Mouse (Mus musculus) retina, postnatal 1 day (tissue): Measurements from ENCODE around the gene Olfr70.
A peak's percentile ranks its signal among the peaks of the same experiment; 100 is the strongest.

Experiments
- DNase-seq: peaks from one replicate; pipeline ENCODE4 v3.0.0-alpha.2; 2012

The Olfr70 gene

GRCm38 (mm10) chr4:43709869-43710268 lies 9.3 kb upstream of the Olfr70 start, which contains the start of gene Olfr71:
Gene Olfr71 (minus strand): TSS chr4:43710255.
- DNase-seq: no peak

DNA sequence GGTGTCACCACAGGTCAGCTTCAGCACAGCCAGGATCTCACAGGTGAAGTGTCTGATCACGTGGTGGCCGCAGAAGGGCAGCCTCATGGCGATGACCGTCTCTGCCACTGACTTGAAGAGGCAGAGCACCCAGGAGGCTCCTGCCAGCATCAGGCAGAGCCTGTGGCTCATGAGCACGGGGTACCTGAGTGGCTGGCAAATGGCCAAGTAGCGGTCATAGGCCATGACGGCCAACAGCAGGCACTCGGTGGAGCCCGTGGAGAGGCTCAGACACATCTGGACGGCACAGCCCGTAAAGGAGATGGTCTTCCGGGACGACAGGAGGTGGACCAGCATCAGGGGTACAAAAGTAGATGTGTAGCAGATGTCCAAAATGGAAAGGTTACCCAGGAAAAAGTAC lies 5.4 kb upstream of the Olfr70 start:
- DNase-seq: no peak

GRCm38 (mm10) chr4:43703851-43704250 lies 3.2 kb upstream of the Olfr70 start:
- DNase-seq: no peak

- no peak for DNase-seq
Measured at GRCm38 (mm10) chr4:43703439-43703838, 2.8 kb upstream of the Olfr70 start.

- no peak for DNase-seq
Measured at GRCm38 (mm10) chr4:43696561-43696960, 4.0 kb downstream of the Olfr70 start.

GRCm38 (mm10) chr4:43695249-43695671 lies 5.3 kb downstream of the Olfr70 start:
- DNase-seq: no peak

DNA sequence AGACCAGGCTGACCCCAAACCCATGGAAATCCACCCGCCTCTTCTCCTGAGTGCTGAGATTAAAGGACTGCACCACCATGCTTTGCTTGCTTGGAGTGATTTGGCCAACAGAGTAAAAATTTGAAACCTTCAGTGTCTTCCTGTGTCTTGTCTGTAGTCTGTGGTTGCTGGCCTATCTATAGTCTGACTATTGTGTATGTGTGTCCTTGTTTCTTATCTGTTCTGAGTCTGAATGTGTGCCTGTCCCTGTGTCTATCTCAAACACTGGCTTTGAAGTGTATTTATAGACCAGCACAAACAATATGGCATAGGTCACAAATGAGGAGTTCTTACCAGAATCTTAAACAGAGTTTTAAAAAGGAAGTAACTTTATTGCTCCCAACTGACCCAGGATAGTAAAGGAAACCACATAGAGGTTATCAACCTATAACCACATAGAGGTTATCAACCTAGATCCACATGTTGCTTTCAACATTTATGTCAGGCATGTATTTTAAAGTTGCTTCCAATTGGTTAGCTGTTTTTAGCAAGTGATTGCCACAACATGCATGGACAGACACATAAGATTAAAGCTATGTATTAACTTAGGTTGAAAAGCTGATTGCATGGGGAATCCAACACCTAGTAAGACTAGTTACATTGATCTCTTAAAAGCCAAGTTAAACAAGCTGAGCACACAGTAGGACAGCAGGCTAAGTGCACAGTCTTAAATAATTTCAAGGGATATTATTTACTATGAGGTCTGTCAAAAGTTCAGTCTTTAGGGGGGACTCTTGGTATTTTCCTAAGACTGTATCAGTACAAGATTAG lies 6.0 kb downstream of the Olfr70 start:
- DNase-seq: no peak

- no peak for DNase-seq
Measured at GRCm38 (mm10) chr4:43693806-43694241, 6.8 kb downstream of the Olfr70 start.

- DNase-seq: no peak
Measured at GRCm38 (mm10) chr4:43691026-43691425, 9.6 kb downstream of the Olfr70 start.

GRCm38 (mm10) chr4:43690021-43690420 lies 10.6 kb downstream of the Olfr70 start:
- no peak for DNase-seq

- no peak for DNase-seq
Measured at GRCm38 (mm10) chr4:43679416-43680043, 21.1 kb downstream of the Olfr70 start.

- no peak for DNase-seq
Measured at GRCm38 (mm10) chr4:43678541-43678940, 22.1 kb downstream of the Olfr70 start.

GRCm38 (mm10) chr4:43675608-43676007 lies 25.0 kb downstream of the Olfr70 start:
- DNase-seq: no peak

DNA sequence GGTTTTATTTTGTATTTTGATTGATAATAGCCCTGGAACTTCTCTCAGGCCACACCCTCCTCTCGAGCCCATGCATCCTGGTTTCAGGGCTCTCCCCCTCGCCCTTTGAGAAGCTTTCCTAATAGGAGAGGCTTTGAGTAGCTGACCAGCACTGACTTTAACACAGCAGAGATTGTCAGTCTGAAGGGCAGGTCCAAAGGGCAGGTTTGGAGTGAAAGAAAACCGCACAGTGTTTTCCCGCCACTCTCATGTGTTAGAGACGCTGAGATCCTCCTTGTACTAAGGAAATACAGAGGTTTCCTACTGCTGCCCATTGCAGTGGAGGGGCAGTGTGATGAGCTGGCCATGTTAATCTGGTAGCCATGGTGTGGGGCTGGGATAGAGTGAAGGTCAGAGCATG lies 25.6 kb downstream of the Olfr70 start:
- no peak for DNase-seq

GRCm38 (mm10) chr4:43673703-43674102 lies 26.9 kb downstream of the Olfr70 start:
- DNase-seq: no peak

DNA sequence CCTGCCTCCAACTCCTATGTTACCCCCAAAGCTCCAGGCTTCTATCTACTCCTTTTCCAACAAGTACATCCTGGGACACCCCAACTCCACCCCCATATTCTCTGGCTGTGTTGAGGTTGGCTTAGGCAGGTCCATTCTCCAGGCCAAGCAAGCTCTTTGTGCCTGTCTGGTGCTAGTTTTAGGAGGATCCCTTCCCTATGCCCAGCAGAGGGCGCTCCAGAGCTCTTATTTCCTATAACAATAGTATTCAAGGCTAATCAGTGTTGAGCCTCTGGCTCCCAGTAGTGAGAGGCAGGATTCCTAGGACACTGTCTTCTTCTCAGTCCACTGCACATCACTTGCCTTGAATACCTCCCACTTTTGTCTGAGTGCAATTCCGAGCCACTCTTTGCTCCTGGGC lies 28.5 kb downstream of the Olfr70 start:
- DNase-seq: peak; percentile 95

DNA sequence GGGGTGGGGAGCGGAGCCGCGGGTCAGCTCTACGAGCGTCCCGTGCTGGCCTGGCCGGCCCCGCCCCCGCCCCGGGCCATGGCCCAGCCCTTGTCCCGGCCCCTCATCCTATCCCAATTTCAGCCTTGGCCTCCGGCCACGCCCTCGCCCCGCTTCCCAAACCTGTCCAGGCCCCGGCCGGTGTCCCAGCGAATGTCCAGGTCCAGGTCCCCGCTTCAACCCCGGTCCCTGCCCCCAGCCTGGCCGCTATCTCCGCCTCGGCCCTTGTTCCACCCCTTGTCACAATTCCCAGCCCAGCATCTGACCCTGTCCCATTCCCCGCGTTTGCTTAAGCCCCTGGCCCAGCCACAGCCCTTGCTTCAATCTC lies 31.2 kb downstream of the Olfr70 start:
- no peak for DNase-seq

DNA sequence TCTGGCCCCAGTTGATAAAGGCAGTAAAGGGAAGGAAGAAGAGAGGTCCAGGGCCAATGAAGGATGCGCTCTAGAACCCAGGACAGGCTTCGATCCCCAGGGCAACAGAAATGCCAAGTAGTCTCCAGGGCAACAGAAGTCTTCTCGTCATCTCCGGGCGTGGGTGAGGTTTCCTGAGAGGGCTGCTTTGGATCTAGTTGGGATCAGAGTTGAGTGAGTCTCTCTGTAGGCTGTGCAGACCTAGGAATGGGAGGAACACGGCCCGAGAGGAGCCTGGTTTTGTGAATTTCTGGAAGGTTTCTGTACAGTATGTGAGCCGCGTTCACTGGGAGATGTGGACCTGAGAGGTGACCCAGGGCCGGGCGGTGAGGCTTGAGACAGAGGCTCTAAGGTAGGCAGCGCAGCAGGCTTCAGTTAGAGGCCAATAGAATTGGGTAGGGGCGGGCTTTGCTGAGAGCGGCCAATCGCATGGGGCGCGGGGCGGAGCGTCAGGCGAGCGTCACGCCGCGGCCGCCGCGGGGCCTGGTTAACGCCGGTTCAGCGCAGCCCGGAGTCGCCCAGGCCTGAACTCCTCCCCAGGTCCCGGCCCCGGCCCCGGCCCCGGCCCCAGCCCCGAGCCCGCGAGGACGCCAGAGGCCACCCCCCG lies 31.7 kb downstream of the Olfr70 start, which contains the start of the genes Tmem8b and Fam221b:
Tmem8b (plus strand) TSS at position 190 of the 646 bp plus-strand sequence.
Fam221b (minus strand) TSS at position 364 of the 646 bp plus-strand sequence.
- DNase-seq: peak; percentile 91

DNA sequence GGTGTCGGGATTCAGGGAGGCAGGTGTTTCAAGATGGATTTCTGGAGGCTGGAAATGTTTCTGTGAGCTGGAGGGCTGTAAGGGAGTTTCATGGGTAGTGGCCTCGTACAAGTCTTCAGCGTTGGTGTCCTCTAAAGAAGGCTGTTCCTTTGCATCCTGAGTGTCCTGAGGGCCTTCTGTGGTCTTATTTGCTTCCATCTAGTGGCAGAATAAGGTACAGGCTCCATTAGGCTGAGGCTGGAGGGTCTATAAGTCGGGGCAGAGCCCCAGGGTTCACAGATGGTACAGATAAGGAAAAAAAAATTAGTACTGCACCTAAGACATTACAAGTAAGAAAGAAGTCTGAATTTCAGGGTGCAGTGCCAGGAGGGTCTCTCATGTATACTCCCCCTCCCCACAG lies 34.2 kb downstream of the Olfr70 start:
- peak; percentile 69 for DNase-seq

GRCm38 (mm10) chr4:43657146-43657545 lies 43.5 kb downstream of the Olfr70 start:
- no peak for DNase-seq

GRCm38 (mm10) chr4:43656339-43657109 lies 44.1 kb downstream of the Olfr70 start, which contains the start of gene Hint2:
Gene Hint2 (minus strand): TSS chr4:43656466.
- DNase-seq: peak; percentile 99

GRCm38 (mm10) chr4:43655656-43656338 lies 44.8 kb downstream of the Olfr70 start:
- no peak for DNase-seq
